14 mouse cellular contexts compared by ENCODE assay signal in genomic region chr8:70286737-70287136, GRCm38 (mm10). TPM values are rescaled to one million over a fixed set of nuclear protein-coding genes. Genes with fewer than 3 reads are reported as not detected.
DNase-seq lines count a peak whose midpoint lies in the region; ATAC-seq and TF ChIP-seq lines count a peak whose summit lies in the region.
"Had no signal": no experiment of that assay in that cellular context is flagged by ENCODE, and none has a peak within 500 bp of the region (broad histone marks: within the 10 kb centered on the region; RNA-seq: fewer than 3 reads in every experiment).

No protein-coding gene starts in this region.

- H3K9ac ChIP-seq in heart, postnatal 0 days (replicated peaks; ENCODE audit: low read depth, low read length) = no peak overlapping the region
- H3K9ac ChIP-seq: liver, embryonic 13.5 days; neural tube, embryonic 12.5 days had no signal

- intact Hi-C loops in heart, postnatal 14 days (cut with DNase I) = no loop called here

- H3K27me3 ChIP-seq in heart, postnatal 0 days (ENCODE audit: control insufficient read depth, insufficient read depth, low read length) = no peaks in the 10 kb centered on the region
- H3K27me3 ChIP-seq: neural tube, embryonic 12.5 days had no signal

- no peak overlapping the region for H3K4me3 ChIP-seq in heart, postnatal 0 days (ENCODE audit: low read depth, low read length)
- H3K4me3 ChIP-seq: liver, embryonic 13.5 days; neural tube, embryonic 12.5 days had no signal

- no peaks in the 10 kb centered on the region for H3K9me3 ChIP-seq in heart, postnatal 0 days (replicated peaks; ENCODE audit: control insufficient read depth, low read length)

- DNase-seq in heart, postnatal 0 days (ENCODE audit: low spot score) = no peak
- no peak for DNase-seq in heart, postnatal 14 days
- DNase-seq in thymus, postnatal 14 days = peak; percentile 36
- DNase-seq in thymus, adult 18-20 months = no peak
- peak; percentile 57 for DNase-seq in induced T-regulatory cell, adult 2 months (ENCODE audit: low read depth)
- DNase-seq in right cerebral cortex, postnatal 36 days (ENCODE audit: low spot score in 2 of 2) = no peak
- no peak for DNase-seq in lung, postnatal 14 days
- DNase-seq: gastrocnemius, postnatal 14 days; kidney, adult 8-10 months; liver, embryonic 13.5 days had no signal

- ATAC-seq in heart, postnatal 0 days (ENCODE audit: insufficient read depth, low read depth) = no peak
- ATAC-seq in activated CD4-positive, CD25-positive, alpha-beta regulatory T cell, adult 4 months = no peak

- H3K4me2 ChIP-seq in heart, postnatal 0 days (ENCODE audit: low read depth, low read length) = no peak overlapping the region
- H3K4me2 ChIP-seq: liver, embryonic 13.5 days; midbrain, embryonic 11.5 days; neural tube, embryonic 12.5 days had no signal

- peaks cover 49% of the 10 kb centered on the region for H3K36me3 ChIP-seq in heart, postnatal 0 days (replicated peaks; ENCODE audit: control insufficient read depth, insufficient read depth, low read length)

- no peak overlapping the region for H3K27ac ChIP-seq in heart, postnatal 0 days (ENCODE audit: low read depth)
- H3K27ac ChIP-seq: liver, embryonic 13.5 days; neural tube, embryonic 12.5 days had no signal

- WGBS in heart, postnatal 0 days = 85% methylated on average over 8 of the region's 8 CpGs

- no peak for TF ChIP-seq EP300 in heart, postnatal 0 days (IDR thresholded peaks at IDR 0.05; ENCODE audit: low read depth)

- TF ChIP-seq CTCF in heart, postnatal 0 days (IDR thresholded peaks at IDR 0.05; ENCODE audit: low read depth) = 0 out of 2 replicates have a peak, but pooled peaks have one; percentile 0

- H3K4me1 ChIP-seq in heart, postnatal 0 days (ENCODE audit: control insufficient read depth, insufficient read depth) = peaks cover 5% of the 10 kb centered on the region

RNA-seq across cellular contexts. Expression of gene Homer3, which starts 4.1 kb away (rescaled TPM):
- total RNA-seq in heart, postnatal 0 days (2014; rRNA removed; ENCODE audit: low replicate concordance) = 29.1 and 38.9 TPM in 2 replicates
- polyA plus RNA-seq in heart, postnatal 0 days (2015; fragmentation: Nextera tagmentation; extraction: Ambion mirVana) = 19.5 TPM in 2 replicates
- total RNA-seq in heart, postnatal 14 days (2021) = 10 to 100 TPM; 16.6 to 18.0 TPM
- polyA plus RNA-seq in activated CD4-positive, CD25-positive, alpha-beta regulatory T cell, adult 4 months (2017; shearing (Covaris generic)) = under 1 TPM in 1 of 2 experiments, not detected in 1; 0.66 TPM

RNA-seq across cellular contexts. Expression of gene Ddx49, which starts 15.6 kb away (rescaled TPM):
- total RNA-seq in heart, postnatal 0 days (2014; rRNA removed; ENCODE audit: low replicate concordance) = 33.1 and 35.6 TPM in 2 replicates
- 24.4 and 26.7 TPM in 2 replicates for polyA plus RNA-seq in heart, postnatal 0 days (2015; fragmentation: Nextera tagmentation; extraction: Ambion mirVana)
- 10 to 100 TPM; 28.9 to 29.0 TPM for total RNA-seq in heart, postnatal 14 days (2021)
- 10 to 100 TPM; 44.3 to 46.8 TPM for polyA plus RNA-seq in activated CD4-positive, CD25-positive, alpha-beta regulatory T cell, adult 4 months (2017; shearing (Covaris generic))

RNA-seq across cellular contexts. Expression of gene Cope, which starts 15.6 kb away (rescaled TPM):
- 154 and 193 TPM in 2 replicates for total RNA-seq in heart, postnatal 0 days (2014; rRNA removed; ENCODE audit: low replicate concordance)
- polyA plus RNA-seq in heart, postnatal 0 days (2015; fragmentation: Nextera tagmentation; extraction: Ambion mirVana) = 294 and 295 TPM in 2 replicates
- total RNA-seq in heart, postnatal 14 days (2021) = 100 to 1,000 TPM; 160 to 164 TPM
- 100 to 1,000 TPM; 312 to 332 TPM for polyA plus RNA-seq in activated CD4-positive, CD25-positive, alpha-beta regulatory T cell, adult 4 months (2017; shearing (Covaris generic))

RNA-seq across cellular contexts. Expression of gene Cers1, which starts 28.8 kb away (rescaled TPM):
- 0.80 TPM in 1 of 2 replicates, not detected in the other for total RNA-seq in heart, postnatal 0 days (2014; rRNA removed; ENCODE audit: low replicate concordance)
- 0.27 and 0.59 TPM in 2 replicates for polyA plus RNA-seq in heart, postnatal 0 days (2015; fragmentation: Nextera tagmentation; extraction: Ambion mirVana)
- total RNA-seq in heart, postnatal 14 days (2021) = under 1 TPM; 0.56 to 0.72 TPM
- polyA plus RNA-seq in activated CD4-positive, CD25-positive, alpha-beta regulatory T cell, adult 4 months (2017; shearing (Covaris generic)) = not detected
- total RNA-seq: common myeloid progenitor, adult 5-6 weeks had no signal

RNA-seq across cellular contexts. Expression of gene Gdf1, which starts 42.9 kb away (rescaled TPM):
- not detected in 2 replicates for total RNA-seq in heart, postnatal 0 days (2014; rRNA removed; ENCODE audit: low replicate concordance)
- polyA plus RNA-seq in heart, postnatal 0 days (2015; fragmentation: Nextera tagmentation; extraction: Ambion mirVana) = 0.18 and 0.20 TPM in 2 replicates
- total RNA-seq in heart, postnatal 14 days (2021) = not detected
- polyA plus RNA-seq in activated CD4-positive, CD25-positive, alpha-beta regulatory T cell, adult 4 months (2017; shearing (Covaris generic)) = under 1 TPM in 1 of 2 experiments, not detected in 1; 0.79 TPM
- total RNA-seq: common myeloid progenitor, adult 5-6 weeks had no signal

Comparison
In these comparisons a context has a peak if more than half of its experiments do, and no peak if none do; other contexts are left out.
1. DNase-seq: peak in thymus, postnatal 14 days (single experiment) and induced T-regulatory cell, adult 2 months (single experiment); none in heart, postnatal 0 days (single experiment), heart, postnatal 14 days (0 of 2), thymus, adult 18-20 months (0 of 2), right cerebral cortex, postnatal 36 days (0 of 2) and lung, postnatal 14 days (single experiment).